Mouse (Mus musculus): ENCODE data around the gene Acot7. TPM values are rescaled to one million over a fixed set of nuclear protein-coding genes. Genes with fewer than 3 reads are reported as not detected.

Acot7 gene
- total and polyA plus RNA-seq, 2 experiments from 2014 or later, result 259 to 510 TPM

DNA sequence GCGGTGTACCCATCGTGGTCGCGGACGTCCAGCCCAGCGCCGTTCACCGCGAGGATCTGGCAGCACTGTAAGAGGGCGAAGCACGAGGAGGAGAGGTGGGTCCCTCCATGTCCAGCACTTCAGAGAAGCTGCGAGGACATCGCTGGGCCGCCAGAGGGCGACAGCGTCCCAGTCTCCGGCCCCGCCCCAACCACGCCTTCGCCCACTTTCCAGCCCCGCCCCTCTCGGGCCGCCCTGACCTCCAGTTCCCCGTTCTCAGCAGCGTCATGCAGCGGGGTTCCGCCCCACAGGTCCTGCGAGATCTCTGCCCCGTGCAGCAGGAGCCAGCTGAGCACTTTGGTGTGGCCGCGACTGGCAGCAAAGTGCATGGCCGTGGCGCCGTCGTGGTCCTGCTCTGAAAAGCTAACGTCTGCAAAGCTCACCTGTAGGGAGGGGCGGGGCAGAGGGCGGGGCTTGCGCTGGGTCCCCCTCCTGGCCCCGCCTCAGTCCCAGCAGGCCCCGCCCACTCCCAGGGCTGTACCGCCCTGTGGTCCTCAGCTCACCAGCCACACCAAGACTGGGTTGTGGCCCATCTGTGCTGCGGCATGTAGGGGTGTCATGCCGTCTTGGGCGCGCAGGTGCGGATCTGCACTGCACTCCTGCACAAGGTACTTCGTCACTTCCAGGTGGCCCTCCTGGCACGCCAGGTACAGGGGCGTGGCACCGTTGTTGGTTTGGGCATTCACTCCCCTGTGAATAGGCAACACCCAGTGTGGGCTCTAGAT, 39.3 kb upstream of the Acot7 start:
- H3K27ac ChIP-seq (ENCODE audit: low read depth, low read length), result no peak overlapping the region
- H3K9me3 ChIP-seq (ENCODE audit: low read length), result no peaks in the 10 kb centered on the region
- peaks cover 25% of the 10 kb centered on the region for H3K27me3 ChIP-seq (ENCODE audit: insufficient read depth, low read length)
- no peaks in the 10 kb centered on the region for H3K4me1 ChIP-seq (ENCODE audit: insufficient read depth, low read length)
- 4% methylated on average over 49 of the region's 51 CpGs for WGBS
- TF ChIP-seq CTCF (IDR thresholded peaks at IDR 0.05), result peak; percentile 78
- peak; percentile 59 for ATAC-seq (ENCODE audit: low FRiP score)
- H3K4me3 ChIP-seq (ENCODE audit: low read depth, low read length), result peak overlapping the region; percentile 41
- H3K9ac ChIP-seq (replicated peaks; ENCODE audit: low read length, poor library complexity, severe bottlenecking), result peak overlapping the region; percentile 19; the same call in 1 of the 2 replicates
- DNase-seq (ENCODE audit: low spot score), result peak; percentile 75
- no peaks in the 10 kb centered on the region for H3K36me3 ChIP-seq (ENCODE audit: insufficient read depth, low read length)
- peak overlapping the region; percentile 73 for H3K4me2 ChIP-seq (ENCODE audit: low read depth, low read length, poor library complexity, severe bottlenecking)

DNA sequence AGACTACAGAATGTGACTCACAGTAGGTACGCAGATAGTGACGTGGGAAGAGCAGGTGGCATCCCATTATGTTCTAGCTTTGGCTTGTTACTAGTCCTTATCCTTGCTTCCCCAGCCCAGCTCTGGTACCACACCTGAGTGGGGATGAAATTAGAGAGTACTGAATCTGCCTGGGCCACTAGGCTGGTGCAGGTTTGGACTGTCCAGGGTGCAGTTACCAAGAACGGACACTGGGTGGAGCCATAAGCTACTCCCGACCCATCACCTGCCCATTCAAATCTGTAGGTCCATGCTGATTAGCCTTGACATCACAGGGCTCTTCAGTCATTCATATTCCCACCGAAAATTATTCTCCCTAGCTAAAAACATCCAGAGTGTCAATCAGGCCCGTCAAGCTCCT, 37.5 kb upstream of the Acot7 start:
- WGBS, result 24% methylated on average over 6 of the region's 6 CpGs

DNA sequence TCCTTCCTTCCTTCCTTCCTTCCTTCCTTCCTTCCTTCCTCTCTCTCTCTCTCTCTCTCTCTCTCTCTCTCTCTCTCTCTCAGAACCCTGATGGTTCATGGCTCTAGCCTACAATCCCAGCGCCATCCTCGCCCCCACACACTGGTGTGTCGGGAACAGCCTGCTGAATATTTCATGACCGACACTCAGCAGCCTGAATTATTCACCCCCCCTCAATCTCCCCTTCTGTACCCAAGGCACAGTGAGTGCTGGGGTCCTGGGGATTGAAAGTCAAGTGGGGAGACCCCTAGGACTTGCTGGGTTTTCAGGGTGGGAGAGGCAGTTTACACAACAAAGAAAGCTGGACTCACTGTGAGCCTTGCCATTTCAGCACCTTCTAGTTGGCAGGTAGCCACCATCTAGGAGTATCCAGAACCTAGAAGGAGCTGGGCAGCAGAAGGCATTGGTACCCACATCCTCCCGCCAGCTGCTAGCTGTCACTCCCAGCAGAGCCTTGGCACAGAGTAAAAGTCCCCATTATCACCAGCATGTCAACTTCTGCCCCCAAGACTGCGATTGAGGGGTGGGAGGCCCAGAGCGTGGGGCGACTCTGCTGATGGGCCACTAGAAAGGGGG, 36.3 kb upstream of the Acot7 start:
- Histone ChIP-seq H3K4me3 (ENCODE audit: low read depth, low read length) (no peak overlapping the region), H3K9ac (replicated peaks; ENCODE audit: low read length, poor library complexity, severe bottlenecking) (no peak overlapping the region), H3K9me3 (ENCODE audit: low read length) (no peaks in the 10 kb centered on the region), H3K4me1 (ENCODE audit: insufficient read depth, low read length) (no peaks in the 10 kb centered on the region), H3K36me3 (ENCODE audit: insufficient read depth, low read length) (no peaks in the 10 kb centered on the region), H3K4me2 (ENCODE audit: low read depth, low read length, poor library complexity, severe bottlenecking) (no peak overlapping the region), H3K27me3 (ENCODE audit: insufficient read depth, low read length) (peaks cover 17% of the 10 kb centered on the region), H3K27ac (ENCODE audit: low read depth, low read length) (no peak overlapping the region)
- no peak for TF ChIP-seq CTCF (IDR thresholded peaks at IDR 0.05)
- DNase-seq (ENCODE audit: low spot score) (no peak), ATAC-seq (ENCODE audit: low FRiP score) (no peak)
- WGBS, result 55% methylated on average over 8 of the region's 8 CpGs

More for the DNA sequence above, 37.5 kb upstream of the Acot7 start:
- H3K4me3 ChIP-seq (ENCODE audit: low read depth, low read length), result no peak overlapping the region
- no peak overlapping the region for H3K4me2 ChIP-seq (ENCODE audit: low read depth, low read length, poor library complexity, severe bottlenecking)
- peaks cover 17% of the 10 kb centered on the region for H3K27me3 ChIP-seq (ENCODE audit: insufficient read depth, low read length)
- no peaks in the 10 kb centered on the region for H3K36me3 ChIP-seq (ENCODE audit: insufficient read depth, low read length)
- H3K9me3 ChIP-seq (ENCODE audit: low read length), result no peaks in the 10 kb centered on the region
- peak; percentile 80 for TF ChIP-seq CTCF (IDR thresholded peaks at IDR 0.05)
- DNase-seq (ENCODE audit: low spot score) (peak; percentile 64), ATAC-seq (ENCODE audit: low FRiP score) (no peak)
- H3K9ac ChIP-seq (replicated peaks; ENCODE audit: low read length, poor library complexity, severe bottlenecking), result no peak overlapping the region
- H3K27ac ChIP-seq (ENCODE audit: low read depth, low read length), result no peak overlapping the region
- no peaks in the 10 kb centered on the region for H3K4me1 ChIP-seq (ENCODE audit: insufficient read depth, low read length)

DNA sequence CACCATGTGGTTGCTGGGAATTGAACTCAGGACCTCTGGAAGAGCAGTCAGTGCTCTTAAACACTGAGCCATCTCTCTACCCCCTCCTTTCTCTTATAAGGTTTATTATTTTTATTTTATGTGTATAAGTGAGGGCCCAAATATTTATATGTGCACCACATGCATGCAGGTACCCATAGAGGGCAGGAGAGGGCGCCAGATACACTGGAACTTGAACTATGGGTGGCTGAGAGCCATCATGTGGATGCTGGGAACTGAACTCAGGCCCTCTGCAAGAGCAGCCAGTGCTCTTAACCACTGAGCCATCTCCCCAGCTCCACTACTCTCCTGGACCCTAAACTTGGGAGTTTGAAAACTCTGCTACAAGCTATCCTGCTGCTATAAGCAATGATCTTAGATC, 34.3 kb upstream of the Acot7 start:
- Histone ChIP-seq H3K9me3 (ENCODE audit: low read length) (no peaks in the 10 kb centered on the region), H3K27me3 (ENCODE audit: insufficient read depth, low read length) (peaks cover 10% of the 10 kb centered on the region), H3K27ac (ENCODE audit: low read depth, low read length) (no peak overlapping the region), H3K4me3 (ENCODE audit: low read depth, low read length) (no peak overlapping the region), H3K36me3 (ENCODE audit: insufficient read depth, low read length) (no peaks in the 10 kb centered on the region), H3K4me2 (ENCODE audit: low read depth, low read length, poor library complexity, severe bottlenecking) (no peak overlapping the region), H3K4me1 (ENCODE audit: insufficient read depth, low read length) (no peaks in the 10 kb centered on the region), H3K9ac (replicated peaks; ENCODE audit: low read length, poor library complexity, severe bottlenecking) (no peak overlapping the region)
- no peak for ATAC-seq (ENCODE audit: low FRiP score)
- DNase-seq (ENCODE audit: low spot score), result no peak
- 37% methylated on average over 1 of the region's 1 CpGs for WGBS
- TF ChIP-seq CTCF (IDR thresholded peaks at IDR 0.05), result peak; percentile 24; the same call in 1 of the 2 replicates

DNA sequence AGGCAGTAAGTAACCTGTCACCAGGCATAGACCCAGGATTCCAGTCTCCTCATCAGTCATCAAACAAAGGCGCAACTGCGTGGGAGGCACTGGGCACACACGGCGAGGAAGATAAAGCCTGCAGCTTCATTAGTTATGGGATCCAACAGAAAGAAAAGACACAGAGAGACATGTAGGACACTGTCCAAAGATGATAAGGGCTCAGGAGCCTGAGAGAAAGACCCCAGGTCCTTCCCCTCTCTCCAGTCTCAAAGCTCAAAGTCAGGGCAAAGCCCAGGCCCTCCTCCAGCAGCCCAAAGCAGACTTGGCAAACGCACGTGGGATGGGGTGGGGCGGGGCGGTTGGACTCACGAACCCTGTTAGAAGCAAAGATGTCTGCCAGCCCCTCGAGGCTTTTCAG, 32.5 kb upstream of the Acot7 start:
- H3K4me3 ChIP-seq (ENCODE audit: low read depth, low read length), result no peak overlapping the region
- H3K9me3 ChIP-seq (ENCODE audit: low read length), result no peaks in the 10 kb centered on the region
- DNase-seq (ENCODE audit: low spot score) (no peak), ATAC-seq (ENCODE audit: low FRiP score) (no peak)
- WGBS, result 74% methylated on average over 10 of the region's 10 CpGs
- no peak overlapping the region for H3K9ac ChIP-seq (replicated peaks; ENCODE audit: low read length, poor library complexity, severe bottlenecking)
- H3K4me1 ChIP-seq (ENCODE audit: insufficient read depth, low read length), result no peaks in the 10 kb centered on the region
- peaks cover 12% of the 10 kb centered on the region; the same call in 1 of the 2 replicates for H3K27me3 ChIP-seq (ENCODE audit: insufficient read depth, low read length)
- no peaks in the 10 kb centered on the region for H3K36me3 ChIP-seq (ENCODE audit: insufficient read depth, low read length)
- H3K4me2 ChIP-seq (ENCODE audit: low read depth, low read length, poor library complexity, severe bottlenecking), result no peak overlapping the region
- no peak for TF ChIP-seq CTCF (IDR thresholded peaks at IDR 0.05)
- H3K27ac ChIP-seq (ENCODE audit: low read depth, low read length), result no peak overlapping the region
